Mouse (Mus musculus): Measurements from ENCODE around the gene Amigo2.

GRCm38 (mm10) chr15:97255800-97256199, 8.7 kb upstream of the Amigo2 start:
- no peak for TF ChIP-seq CTCF (IDR thresholded peaks at IDR 0.05; ENCODE audit: low read depth)
- TF ChIP-seq EP300 (IDR thresholded peaks at IDR 0.05; ENCODE audit: low read depth) = no peak

Data from liver, postnatal 0 days (tissue).